Mouse (Mus musculus): Measurements from ENCODE around the gene Ppfibp2. TPM values are rescaled to one million over a fixed set of nuclear protein-coding genes. Genes with fewer than 3 reads are reported as not detected.

The Ppfibp2 gene
- polyA plus RNA-seq, 1 experiment = not detected

- TF ChIP-seq GATA1 (IDR thresholded peaks at IDR 0.05; ENCODE audit: low read length) = no peak
Observed at GRCm38 (mm10) chr7:107668514-107668913, 73.5 kb downstream of the Ppfibp2 start.

DNA sequence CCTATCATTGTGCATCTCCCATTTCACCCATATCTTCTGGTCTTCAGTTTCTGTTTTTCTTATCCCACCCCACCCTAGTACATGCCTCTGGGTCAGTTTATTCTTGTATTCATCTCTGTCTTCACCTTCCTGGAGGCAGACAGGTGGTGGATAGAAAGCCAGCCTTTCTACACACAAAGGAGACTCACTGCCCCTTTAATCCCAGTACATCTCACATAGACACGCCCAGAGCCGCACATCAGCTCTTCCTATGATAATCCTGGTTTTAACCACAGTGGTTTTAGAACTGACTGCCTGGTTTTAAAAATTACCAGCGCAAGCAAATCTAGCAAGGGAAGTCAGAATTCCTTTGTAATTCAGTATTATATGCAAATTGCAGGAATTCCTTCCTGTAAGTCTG, 80.2 kb downstream of the Ppfibp2 start:
- TF ChIP-seq GATA1 (IDR thresholded peaks at IDR 0.05; ENCODE audit: low read length) = no peak

- no peak for TF ChIP-seq GATA1 (IDR thresholded peaks at IDR 0.05; ENCODE audit: low read length)
Observed at GRCm38 (mm10) chr7:107680151-107680852, 85.3 kb downstream of the Ppfibp2 start.

DNA sequence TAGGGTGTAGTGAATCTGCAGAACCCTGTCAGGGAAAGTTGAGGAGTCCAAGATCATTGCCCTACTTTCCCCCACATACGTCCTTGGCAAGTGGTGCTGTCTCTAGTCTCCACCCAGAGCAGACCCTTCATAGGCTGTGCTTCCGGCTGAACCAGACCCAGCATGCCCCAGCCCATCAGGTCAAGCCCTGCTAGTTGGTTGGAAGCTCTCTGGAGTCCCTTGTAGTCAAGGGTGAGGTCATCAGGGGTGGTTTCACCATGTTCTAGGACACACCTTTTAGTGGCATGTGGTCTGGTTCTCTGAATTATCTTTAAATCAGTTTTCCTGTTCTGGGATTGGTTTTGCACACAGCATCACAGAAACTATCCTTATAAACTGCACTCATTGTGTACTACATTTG, 86.3 kb downstream of the Ppfibp2 start:
- no peak for TF ChIP-seq GATA1 (IDR thresholded peaks at IDR 0.05; ENCODE audit: low read length)

GRCm38 (mm10) chr7:107683162-107683561, 88.2 kb downstream of the Ppfibp2 start:
- TF ChIP-seq GATA1 (IDR thresholded peaks at IDR 0.05; ENCODE audit: low read length) = no peak

DNA sequence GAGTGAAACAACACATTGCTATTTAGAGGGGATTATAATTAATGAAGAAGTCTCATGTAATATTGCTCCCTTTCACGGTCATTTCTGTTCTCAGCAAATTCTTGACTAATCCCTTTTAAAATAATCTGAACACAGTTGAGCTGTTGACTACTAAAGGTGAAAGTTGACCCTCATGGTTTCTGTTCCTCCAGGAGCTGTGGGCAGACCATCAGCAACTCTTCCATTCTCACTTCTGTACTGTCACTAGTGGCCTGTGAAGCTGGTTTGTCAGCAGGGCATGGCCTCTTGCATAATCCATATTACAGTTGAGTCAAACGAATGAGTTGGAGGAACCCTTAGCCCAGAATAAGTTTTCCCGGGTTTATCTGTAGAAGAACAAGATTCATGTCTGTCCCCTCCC, 88.6 kb downstream of the Ppfibp2 start:
- TF ChIP-seq GATA1 (IDR thresholded peaks at IDR 0.05; ENCODE audit: low read length) = no peak

DNA sequence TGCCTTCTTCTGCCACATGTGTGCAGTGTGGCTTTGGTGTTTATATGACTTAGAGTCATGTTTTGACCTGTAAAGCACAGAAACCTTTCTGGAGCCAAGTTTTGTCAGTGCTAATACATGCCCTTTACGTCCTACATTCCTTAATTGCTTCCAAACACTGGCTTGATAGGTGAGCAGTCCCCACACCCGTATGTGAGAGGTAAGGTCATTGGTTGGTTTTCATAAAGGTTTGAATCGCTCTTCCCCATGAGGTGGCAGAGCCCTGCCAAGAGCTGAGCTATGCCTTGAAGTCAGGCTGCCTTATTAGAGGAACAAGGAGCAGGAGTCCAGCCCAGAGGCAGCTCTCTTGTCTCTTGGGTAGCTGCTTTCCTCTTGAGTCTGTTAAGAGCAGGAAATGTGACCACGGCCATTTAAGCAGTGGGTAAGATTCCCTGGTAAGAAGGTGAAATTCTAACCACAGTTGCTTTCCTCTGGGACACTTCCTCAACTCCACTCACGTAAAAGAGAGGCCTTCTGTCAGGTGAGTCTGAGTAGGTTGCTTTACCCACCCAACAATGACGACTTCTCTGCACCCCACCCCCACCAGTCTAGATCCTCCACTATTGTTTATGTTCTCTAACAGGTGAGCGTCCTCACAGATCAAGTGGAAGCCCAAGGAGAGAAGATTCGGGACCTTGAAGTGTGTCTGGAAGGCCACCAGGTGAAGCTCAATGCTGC, 90.4 kb downstream of the Ppfibp2 start:
- TF ChIP-seq GATA1 (IDR thresholded peaks at IDR 0.05; ENCODE audit: low read length) = no peak

DNA sequence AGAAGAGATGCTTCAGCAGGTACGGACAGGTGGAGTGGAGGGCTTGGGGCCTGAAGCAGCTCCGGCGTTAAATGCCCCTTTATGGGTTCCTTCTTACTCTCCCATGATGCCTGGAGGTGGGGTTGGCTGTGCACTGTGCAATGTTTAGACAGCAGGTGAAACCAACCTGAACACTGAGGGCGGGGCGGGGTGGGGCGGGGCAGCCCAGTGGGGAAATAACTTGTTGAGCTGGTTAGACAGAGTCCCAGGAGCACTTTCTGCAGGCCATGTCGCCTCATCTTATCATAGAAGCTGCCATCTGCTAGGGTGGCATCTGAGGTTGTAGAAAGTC, 90.9 kb downstream of the Ppfibp2 start:
- no peak for TF ChIP-seq GATA1 (IDR thresholded peaks at IDR 0.05; ENCODE audit: low read length)

DNA sequence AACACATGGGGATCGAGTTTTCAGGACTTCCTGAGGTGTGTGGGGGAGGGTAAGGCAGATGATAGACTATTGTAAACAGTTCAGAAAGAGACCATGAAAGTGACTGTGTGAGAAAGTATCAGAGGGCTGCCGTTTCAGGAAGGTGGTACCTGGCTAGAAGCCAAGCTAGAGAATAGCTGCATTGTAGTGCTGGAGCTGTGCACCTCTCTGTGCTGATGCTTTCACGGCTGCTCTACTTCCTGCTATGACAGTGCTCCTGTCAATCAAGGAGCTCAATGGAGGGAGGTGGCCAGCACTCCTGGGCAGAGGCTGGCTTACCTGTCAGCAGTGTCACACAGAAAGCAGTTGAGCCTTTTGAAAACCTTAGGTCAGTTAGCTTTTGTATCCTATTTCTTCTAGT, 92.4 kb downstream of the Ppfibp2 start:
- TF ChIP-seq GATA1 (IDR thresholded peaks at IDR 0.05; ENCODE audit: low read length) = no peak

- no peak for TF ChIP-seq GATA1 (IDR thresholded peaks at IDR 0.05; ENCODE audit: low read length)
Observed at GRCm38 (mm10) chr7:107688040-107688439, 93.0 kb downstream of the Ppfibp2 start.

DNA sequence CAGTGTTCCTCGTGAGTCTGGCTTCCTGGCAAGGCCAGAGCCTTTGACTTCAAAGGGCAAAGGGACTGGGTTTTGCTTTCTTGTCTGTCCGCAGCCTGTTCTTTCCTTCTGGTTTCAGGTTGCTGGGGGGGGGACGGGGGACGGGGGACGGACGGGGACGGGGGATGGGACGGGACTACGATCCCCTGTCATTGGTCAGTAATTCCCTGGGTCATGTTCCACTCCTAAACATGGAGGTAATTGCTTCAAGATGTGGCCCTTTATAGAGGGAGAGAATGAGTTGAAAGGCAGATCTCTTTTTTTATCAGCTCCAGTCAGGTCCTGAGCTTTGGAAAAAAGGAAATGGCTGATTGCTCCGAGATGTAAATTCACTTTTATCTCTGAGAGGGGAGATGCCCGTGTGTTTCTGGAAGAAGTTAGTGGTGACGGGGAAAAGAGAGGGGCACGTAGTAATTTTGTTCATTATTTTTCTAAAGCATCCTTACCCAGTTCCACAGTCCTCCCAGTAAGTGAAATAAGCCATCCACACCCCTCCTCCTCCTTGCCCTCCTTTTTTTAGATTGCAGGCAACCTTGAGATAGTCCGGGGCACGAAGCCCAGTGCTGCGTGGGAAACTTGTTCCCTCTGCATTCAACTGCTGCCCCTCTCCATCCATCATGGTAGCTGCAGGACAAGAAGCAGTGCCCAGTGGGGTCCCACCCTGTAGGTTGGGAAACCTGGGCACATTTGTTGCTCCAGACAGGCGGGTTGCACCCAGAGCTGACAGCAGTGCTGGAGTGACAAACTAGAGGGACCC, 95.6 kb downstream of the Ppfibp2 start:
- no peak for TF ChIP-seq GATA1 (IDR thresholded peaks at IDR 0.05; ENCODE audit: low read length)

- TF ChIP-seq GATA1 (IDR thresholded peaks at IDR 0.05; ENCODE audit: low read length) = no peak
Observed at GRCm38 (mm10) chr7:107691493-107691892, 96.5 kb downstream of the Ppfibp2 start.

GRCm38 (mm10) chr7:107694254-107694947, 99.4 kb downstream of the Ppfibp2 start:
- no peak for TF ChIP-seq GATA1 (IDR thresholded peaks at IDR 0.05; ENCODE audit: low read length)

GRCm38 (mm10) chr7:107697066-107697465, 102.1 kb downstream of the Ppfibp2 start:
- no peak for TF ChIP-seq GATA1 (IDR thresholded peaks at IDR 0.05; ENCODE audit: low read length)

- no peak for TF ChIP-seq GATA1 (IDR thresholded peaks at IDR 0.05; ENCODE audit: low read length)
Observed at GRCm38 (mm10) chr7:107699926-107700325, 104.9 kb downstream of the Ppfibp2 start.

DNA sequence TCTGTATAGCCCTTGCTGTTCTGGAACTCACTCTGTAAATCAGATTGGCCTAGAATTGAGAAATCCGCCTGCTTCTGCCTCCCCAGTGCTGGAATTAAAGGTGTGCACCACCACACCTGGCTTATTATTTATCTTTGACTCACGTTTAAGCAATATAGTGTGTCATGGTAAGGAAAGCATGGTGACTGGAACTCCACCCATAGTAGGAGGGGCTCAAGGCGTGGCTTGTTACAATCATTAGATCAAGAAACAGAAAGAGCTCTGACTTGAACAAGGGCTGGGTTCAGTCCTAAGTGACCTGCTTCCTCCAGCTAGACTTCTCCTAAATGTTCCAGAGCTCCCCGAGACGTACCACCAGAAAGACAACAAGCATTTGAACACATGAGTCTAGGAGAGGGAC, 105.6 kb downstream of the Ppfibp2 start:
- no peak for TF ChIP-seq GATA1 (IDR thresholded peaks at IDR 0.05; ENCODE audit: low read length)
